Mouse (Mus musculus) hindbrain, embryonic 13.5 days (tissue): Measurements from ENCODE around the gene Tmem167b. TPM values are rescaled to one million over a fixed set of nuclear protein-coding genes. Genes with fewer than 3 reads are reported as not detected.
A peak's percentile ranks its signal among the peaks of the same experiment; 100 is the strongest.

Source experiments
- ATAC-seq: fragments of 200-750 bp; cut with Nextera tagmentation; 2 replicates; pipeline ENCODE4 v1.8.0; 2017; ENCODE audit warnings: moderate TSS enrichment; ENCODE audit not compliant: low FRiP score
- H3K27ac ChIP-seq: fragments of 300-500 bp; sonication (generic); 2 replicates; pipeline ENCODE4 v1.5.1; 2015; ENCODE audit warnings: inconsistent platforms, mild to moderate bottlenecking, moderate library complexity
- H3K27me3 ChIP-seq: fragments of 300-500 bp; sonication (generic); 2 replicates; pipeline ENCODE4 v1.6.1; 2015; ENCODE audit warnings: mild to moderate bottlenecking, inconsistent platforms
- H3K36me3 ChIP-seq: fragments of 300-500 bp; sonication (generic); 2 replicates; pipeline ENCODE4 v1.6.1; 2015; ENCODE audit warnings: mild to moderate bottlenecking, inconsistent platforms
- H3K4me1 ChIP-seq: fragments of 300-500 bp; sonication (generic); replicated peaks from 2 replicates; pipeline ENCODE4 v1.6.1; 2015; ENCODE audit warnings: inconsistent platforms
- H3K4me2 ChIP-seq: fragments of 300-500 bp; sonication (generic); 2 replicates; pipeline ENCODE4 v1.6.1; 2015; ENCODE audit warnings: inconsistent platforms, mild to moderate bottlenecking, moderate library complexity
- H3K4me3 ChIP-seq: fragments of 300-500 bp; sonication (generic); 2 replicates; pipeline ENCODE4 v1.5.1; 2015; ENCODE audit warnings: mild to moderate bottlenecking, inconsistent platforms
- H3K9ac ChIP-seq: fragments of 300-500 bp; sonication (generic); 2 replicates; pipeline ENCODE4 v1.6.1; 2015; ENCODE audit warnings: mild to moderate bottlenecking, inconsistent platforms
- H3K9me3 ChIP-seq: fragments of 300-500 bp; sonication (generic); 2 replicates; pipeline ENCODE4 v1.6.1; 2016; ENCODE audit warnings: inconsistent platforms
- WGBS: fragments of 180-500 bp; shearing (Covaris S2); methylation state at CpG from one replicate; pipeline ENCODE4 v1.1.7; 2015; 5-methylcytosine and 5-hydroxymethylcytosine counted together
- microRNA-seq: library from miRNA; unstranded; fragments of <30 nt; microRNA quantifications from one replicate; pipeline ENCODE4, GENCODE M21; 2016
- polyA plus RNA-seq: library from polyadenylated mRNA; unstranded; fragments of >200 nt; fragmentation: Nextera tagmentation; extraction: Ambion mirVana; gene quantifications from 2 replicates; pipeline ENCODE4 v1.2.1, GENCODE M21; 2015

Gene Tmem167b
- polyA plus RNA-seq, 1 experiment from 2014 or later, result 60.6 TPM

- ATAC-seq, result no peak
- 84% methylated on average over 6 of the region's 6 CpGs for WGBS
- H3K4me1 ChIP-seq, result peaks cover 27% of the 10 kb centered on the region
- H3K9me3 ChIP-seq, result no peaks in the 10 kb centered on the region
- H3K27me3 ChIP-seq, result peaks cover 9% of the 10 kb centered on the region; the same call in 1 of the 2 replicates
- H3K4me3 ChIP-seq, result no peak within 1 kb of the TSS
- no peak within 1 kb of the TSS for H3K4me2 ChIP-seq
- H3K36me3 ChIP-seq, result no peaks in the 10 kb centered on the region
- no peak within 1 kb of the TSS for H3K9ac ChIP-seq
- H3K27ac ChIP-seq, result no peak within 1 kb of the TSS
Observed at GRCm38 (mm10) chr3:108533951-108534350, 28.3 kb downstream of the Tmem167b start, which contains the start of gene 1700013F07Rik. 1700013F07Rik (plus strand) TSS chr3:108534150.

- Histone ChIP-seq H3K9ac (0 out of 2 replicates have a peak overlapping the region, but pooled peaks have one; percentile 8), H3K36me3 (no peaks in the 10 kb centered on the region), H3K27ac (no peak overlapping the region), H3K4me2 (no peak overlapping the region), H3K4me3 (no peak overlapping the region), H3K9me3 (no peaks in the 10 kb centered on the region), H3K4me1 (peaks cover 27% of the 10 kb centered on the region), H3K27me3 (peaks cover 6% of the 10 kb centered on the region; the same call in 1 of the 2 replicates)
- 79% methylated on average over 9 of the region's 9 CpGs for WGBS
- no peak for ATAC-seq
Observed at GRCm38 (mm10) chr3:108533114-108533885, 29.0 kb downstream of the Tmem167b start.

- Histone ChIP-seq H3K9ac (no peak overlapping the region), H3K9me3 (no peaks in the 10 kb centered on the region), H3K36me3 (no peaks in the 10 kb centered on the region), H3K4me2 (no peak overlapping the region), H3K4me3 (no peak overlapping the region), H3K4me1 (peaks cover 6% of the 10 kb centered on the region), H3K27me3 (no peaks in the 10 kb centered on the region), H3K27ac (no peak overlapping the region)
- no peak for ATAC-seq
- WGBS, result 95% methylated on average over 8 of the region's 8 CpGs
Observed at GRCm38 (mm10) chr3:108528489-108528888, 33.8 kb downstream of the Tmem167b start.

GRCm38 (mm10) chr3:108523415-108523814 lies 38.9 kb downstream of the Tmem167b start:
- Histone ChIP-seq H3K27me3 (no peaks in the 10 kb centered on the region), H3K27ac (no peak overlapping the region), H3K4me3 (no peak overlapping the region), H3K36me3 (no peaks in the 10 kb centered on the region), H3K4me1 (no peaks in the 10 kb centered on the region), H3K9me3 (no peaks in the 10 kb centered on the region), H3K4me2 (no peak overlapping the region), H3K9ac (no peak overlapping the region)
- ATAC-seq, result no peak
- WGBS, result 93% methylated on average over 4 of the region's 4 CpGs

- no peaks in the 10 kb centered on the region for H3K36me3 ChIP-seq
- no peaks in the 10 kb centered on the region for H3K27me3 ChIP-seq
- no peaks in the 10 kb centered on the region for H3K9me3 ChIP-seq
- no peak for ATAC-seq
- no peak overlapping the region for H3K4me2 ChIP-seq
- no peak overlapping the region for H3K4me3 ChIP-seq
- H3K9ac ChIP-seq, result no peak overlapping the region
- no peaks in the 10 kb centered on the region for H3K4me1 ChIP-seq
- 50% methylated on average over 4 of the region's 4 CpGs for WGBS
- H3K27ac ChIP-seq, result no peak overlapping the region
Observed at GRCm38 (mm10) chr3:108518276-108518675, 44.0 kb downstream of the Tmem167b start.

- WGBS, result 74% methylated on average over 3 of the region's 3 CpGs
- H3K4me2 ChIP-seq, result no peak overlapping the region
- H3K9ac ChIP-seq, result no peak overlapping the region
- peaks cover 26% of the 10 kb centered on the region for H3K4me1 ChIP-seq
- H3K36me3 ChIP-seq, result no peaks in the 10 kb centered on the region
- H3K27ac ChIP-seq, result no peak overlapping the region
- no peak for ATAC-seq
- no peaks in the 10 kb centered on the region for H3K9me3 ChIP-seq
- no peak overlapping the region for H3K4me3 ChIP-seq
- H3K27me3 ChIP-seq, result no peaks in the 10 kb centered on the region
Observed at GRCm38 (mm10) chr3:108513465-108513864, 48.8 kb downstream of the Tmem167b start.

GRCm38 (mm10) chr3:108510716-108511483 lies 51.4 kb downstream of the Tmem167b start:
- Histone ChIP-seq H3K4me1 (peaks cover 26% of the 10 kb centered on the region), H3K27me3 (no peaks in the 10 kb centered on the region), H3K36me3 (no peaks in the 10 kb centered on the region), H3K4me3 (no peak overlapping the region), H3K9me3 (no peaks in the 10 kb centered on the region), H3K4me2 (no peak overlapping the region), H3K27ac (peak overlapping the region; percentile 77), H3K9ac (no peak overlapping the region)
- ATAC-seq, result peak; percentile 65
- WGBS, result 12% methylated on average over 9 of the region's 9 CpGs

GRCm38 (mm10) chr3:108510156-108510555 lies 52.1 kb downstream of the Tmem167b start:
- H3K4me3 ChIP-seq, result no peak overlapping the region
- no peak overlapping the region for H3K4me2 ChIP-seq
- 55% methylated on average over 2 of the region's 2 CpGs for WGBS
- no peak overlapping the region for H3K9ac ChIP-seq
- H3K4me1 ChIP-seq, result peaks cover 26% of the 10 kb centered on the region
- ATAC-seq, result peak; percentile 38; the same call in 1 of the 2 replicates
- no peaks in the 10 kb centered on the region for H3K36me3 ChIP-seq
- no peak overlapping the region for H3K27ac ChIP-seq
- H3K9me3 ChIP-seq, result no peaks in the 10 kb centered on the region
- no peaks in the 10 kb centered on the region for H3K27me3 ChIP-seq

GRCm38 (mm10) chr3:108508745-108509474 lies 53.4 kb downstream of the Tmem167b start:
- no peak for ATAC-seq
- H3K4me1 ChIP-seq, result peaks cover 26% of the 10 kb centered on the region
- peak overlapping the region; percentile 58 for H3K27ac ChIP-seq
- no peaks in the 10 kb centered on the region for H3K27me3 ChIP-seq
- H3K4me2 ChIP-seq, result no peak overlapping the region
- no peaks in the 10 kb centered on the region for H3K36me3 ChIP-seq
- no peak overlapping the region for H3K9ac ChIP-seq
- no peak overlapping the region for H3K4me3 ChIP-seq
- H3K9me3 ChIP-seq, result no peaks in the 10 kb centered on the region
- 77% methylated on average over 4 of the region's 4 CpGs for WGBS

Small RNAs within 50 kb of the gene (microRNA-seq; reads per million reads assigned to microRNA genes)
- gene Gm22860, result not detected

Other genes starting within 250 kb of the Tmem167b start
- gene Mybphl, start 197.6 kb downstream of the Tmem167b start, polyA plus RNA-seq, result 0.13 and 0.21 TPM in 2 replicates
- gene Psrc1, start 178.6 kb downstream of the Tmem167b start, polyA plus RNA-seq, result 13.8 and 13.9 TPM in 2 replicates
- gene Celsr2, start 146.9 kb downstream of the Tmem167b start, polyA plus RNA-seq, result 50.5 and 58.0 TPM in 2 replicates
- gene Sars, start 117.3 kb downstream of the Tmem167b start, polyA plus RNA-seq, result 220 and 230 TPM in 2 replicates
- gene 1700013F07Rik, start 28.3 kb downstream of the Tmem167b start, polyA plus RNA-seq, result 0.74 and 2.9 TPM in 2 replicates
- 9.8 and 10.0 TPM in 2 replicates for gene 5330417C22Rik, start 25.9 kb downstream of the Tmem167b start, polyA plus RNA-seq
- 63.8 and 66.2 TPM in 2 replicates for gene Taf13, start 9.2 kb upstream of the Tmem167b start, polyA plus RNA-seq
- 91.5 and 96.5 TPM in 2 replicates for gene Wdr47, start 28.8 kb upstream of the Tmem167b start, polyA plus RNA-seq
- gene Clcc1, start 91.4 kb upstream of the Tmem167b start, polyA plus RNA-seq, result 50.5 and 50.8 TPM in 2 replicates
- 24.4 and 26.8 TPM in 2 replicates for gene Gpsm2, start 159.8 kb upstream of the Tmem167b start, polyA plus RNA-seq
- 0.16 TPM in 1 of 2 replicates, not detected in the other for gene Aknad1, start 177.2 kb upstream of the Tmem167b start, polyA plus RNA-seq